Mouse (Mus musculus) layer of hippocampus, postnatal 14 days (tissue): Measurements from ENCODE around the gene Rfng. TPM values are rescaled to one million over a fixed set of nuclear protein-coding genes. Genes with fewer than 3 reads are reported as not detected.

Source experiments
- total RNA-seq, 2 experiments: library from RNA; stranded (reverse); gene quantifications; 2 replicates each; pipeline ENCODE4 v1.2.3; 2021

The Rfng gene
- total RNA-seq, 2 experiments from 2014 or later: 79.0 to 81.2 TPM

Other genes with a start within 250 kb of the Rfng start
- gene Mcrip1, start 234.5 kb downstream of the Rfng start, total RNA-seq: 10 to 100 TPM; 86.1 to 89.0 TPM
- not detected for gene Ppp1r27, start 233.1 kb downstream of the Rfng start, total RNA-seq
- gene P4hb, start 211.0 kb downstream of the Rfng start, total RNA-seq: 100 to 1,000 TPM; 142 to 157 TPM
- 100 to 1,000 TPM; 366 to 384 TPM for gene Arhgdia, start 202.6 kb downstream of the Rfng start, total RNA-seq
- 10 to 100 TPM; 69.3 to 77.0 TPM for gene Alyref, start 185.8 kb downstream of the Rfng start, total RNA-seq
- 10 to 100 TPM; 88.0 to 96.5 TPM for gene Anapc11, start 185.8 kb downstream of the Rfng start, total RNA-seq
- gene Npb, start 175.7 kb downstream of the Rfng start, total RNA-seq: 1 to 10 TPM; 2.3 to 2.7 TPM
- gene Pcyt2, start 166.3 kb downstream of the Rfng start, total RNA-seq: 100 to 1,000 TPM; 150 TPM
- 10 to 100 TPM; 35.0 to 35.4 TPM for gene Sirt7, start 159.0 kb downstream of the Rfng start, total RNA-seq
- gene Mafg, start 150.6 kb downstream of the Rfng start, total RNA-seq: 10 to 100 TPM; 85.5 to 89.8 TPM
- gene Pycr1, start 140.4 kb downstream of the Rfng start, total RNA-seq: 1 to 10 TPM; 4.7 to 5.1 TPM
- gene Myadml2, start 136.0 kb downstream of the Rfng start, total RNA-seq: 1 to 10 TPM; 3.0 to 3.5 TPM
- gene Notum, start 123.0 kb downstream of the Rfng start, total RNA-seq: 10 to 100 TPM in 1 of 2 experiments, 1 to 10 TPM in 1; 7.9 to 10.2 TPM
- gene Aspscr1, start 111.2 kb downstream of the Rfng start, total RNA-seq: 10 to 100 TPM; 54.2 to 58.9 TPM
- gene Cenpx, start 70.5 kb downstream of the Rfng start, total RNA-seq: 10 to 100 TPM; 26.8 to 28.9 TPM
- gene Lrrc45, start 70.3 kb downstream of the Rfng start, total RNA-seq: 10 to 100 TPM; 56.0 to 58.2 TPM
- 10 to 100 TPM; 83.9 to 98.6 TPM for gene Rac3, start 62.7 kb downstream of the Rfng start, total RNA-seq
- gene Dcxr, start 56.9 kb downstream of the Rfng start, total RNA-seq: 10 to 100 TPM; 10.4 to 12.0 TPM
- 1 to 10 TPM; 2.1 to 2.2 TPM for gene Cbr2, start 52.1 kb downstream of the Rfng start, total RNA-seq
- 10 to 100 TPM; 16.1 to 21.9 TPM for gene Hmga1b, start 21.4 kb downstream of the Rfng start, total RNA-seq
- 100 to 1,000 TPM; 137 to 138 TPM for gene Gps1, start 65 bp upstream of the Rfng start, total RNA-seq
- gene Dus1l, start 12.2 kb upstream of the Rfng start, total RNA-seq: 10 to 100 TPM; 40.1 to 45.5 TPM
- 100 to 1,000 TPM; 223 to 257 TPM for gene Fasn, start 40.3 kb upstream of the Rfng start, total RNA-seq
- 1 to 10 TPM; 5.7 to 7.8 TPM for gene Ccdc57, start 148.7 kb upstream of the Rfng start, total RNA-seq
- gene Slc16a3, start 164.3 kb upstream of the Rfng start, total RNA-seq: 1 to 10 TPM; 2.1 to 3.3 TPM
- gene Csnk1d, start 207.1 kb upstream of the Rfng start, total RNA-seq: 100 to 1,000 TPM; 123 to 126 TPM